Mouse (Mus musculus) heart, postnatal 0 days (tissue): ENCODE measurements around the gene Mipol1.

Experiments
- CTCF ChIP-seq: IDR thresholded peaks from 2 replicates; pipeline ENCODE4 v1.5.1; 2016; ENCODE audit warnings: antibody characterized with exemption, control low read depth, low read depth
- EP300 ChIP-seq: IDR thresholded peaks from 2 replicates; pipeline ENCODE4 v1.6.1; 2016; ENCODE audit warnings: antibody characterized with exemption, low read depth

DNA sequence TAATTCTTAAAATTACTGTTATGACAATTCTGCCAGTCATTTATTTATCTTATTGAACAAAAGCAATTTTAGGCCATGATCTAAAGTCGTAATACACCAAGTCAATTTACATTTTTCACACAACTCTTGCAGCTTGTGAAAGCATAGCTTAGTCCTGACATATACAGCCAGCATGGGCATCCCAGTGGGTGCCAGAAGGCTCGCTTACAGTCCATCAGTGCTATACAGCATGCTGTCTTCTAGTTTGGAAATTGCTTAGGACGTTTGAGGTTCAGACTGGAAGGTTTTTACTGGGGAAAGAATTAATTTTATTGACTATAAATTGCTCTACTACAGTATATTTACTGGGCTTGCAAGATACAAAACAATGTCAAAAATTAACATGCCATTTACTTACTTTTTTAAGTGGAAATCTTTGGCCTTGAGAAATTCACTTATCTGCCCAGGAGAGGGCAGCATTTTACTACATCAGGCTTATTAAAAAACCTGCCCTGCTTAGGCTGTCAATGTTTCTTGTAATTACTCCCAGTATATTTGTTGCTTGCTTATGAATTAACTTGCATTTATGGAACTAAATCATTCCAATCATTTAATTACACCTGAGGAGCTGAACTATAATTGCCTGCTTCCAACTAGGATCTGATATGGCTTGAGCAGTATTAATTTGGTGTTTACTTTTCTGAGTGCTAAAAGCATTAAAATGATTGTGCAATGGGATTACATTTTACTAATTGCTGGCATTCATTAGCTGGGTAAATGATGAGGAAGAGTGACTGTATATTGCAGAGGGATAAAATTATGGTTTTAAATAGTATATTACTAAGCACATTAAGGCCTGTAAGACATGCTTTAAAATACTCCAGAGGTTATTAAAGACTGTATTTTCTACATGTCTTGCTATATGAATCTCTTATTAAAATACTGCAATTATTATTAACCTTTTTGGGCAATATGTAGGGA, 51.2 kb downstream of the Mipol1 start:
- TF ChIP-seq CTCF (peak; percentile 61), EP300 (no peak)
